Mouse (Mus musculus) NIH3T3 (cell line): Measurements from ENCODE around the gene Chst14.

Source experiments
- DNase-seq: peaks from one replicate; pipeline ENCODE4 v3.0.0-alpha.2; 2012; ENCODE audit warnings: low read depth

Gene Chst14

GRCm38 (mm10) chr2:118926361-118926997 lies at the start of gene Chst14:
TSS of gene Chst14 (plus strand) at chr2:118926496.
- peak; percentile 90 for DNase-seq

GRCm38 (mm10) chr2:118881019-118881418 lies 45.3 kb upstream of the Chst14 start:
- DNase-seq: no peak

GRCm38 (mm10) chr2:118881956-118882355 lies 44.3 kb upstream of the Chst14 start:
- DNase-seq: no peak

- DNase-seq: peak; percentile 91
Measured at GRCm38 (mm10) chr2:118882840-118883679, 43.2 kb upstream of the Chst14 start.

GRCm38 (mm10) chr2:118887440-118887839 lies 38.9 kb upstream of the Chst14 start:
- no peak for DNase-seq

GRCm38 (mm10) chr2:118887845-118888548 lies 38.3 kb upstream of the Chst14 start:
- peak; percentile 18 for DNase-seq

GRCm38 (mm10) chr2:118891173-118891572 lies 35.1 kb upstream of the Chst14 start:
- no peak for DNase-seq

GRCm38 (mm10) chr2:118895990-118896913 lies 30.0 kb upstream of the Chst14 start:
- no peak for DNase-seq

- DNase-seq: no peak
Measured at GRCm38 (mm10) chr2:118896914-118897291, 29.4 kb upstream of the Chst14 start.

- no peak for DNase-seq
Measured at GRCm38 (mm10) chr2:118897392-118897791, 28.9 kb upstream of the Chst14 start.

- no peak for DNase-seq
Measured at GRCm38 (mm10) chr2:118897808-118898207, 28.5 kb upstream of the Chst14 start.

GRCm38 (mm10) chr2:118898771-118899170 lies 27.5 kb upstream of the Chst14 start:
- DNase-seq: no peak

- no peak for DNase-seq
Measured at GRCm38 (mm10) chr2:118899306-118899705, 27.0 kb upstream of the Chst14 start.

- DNase-seq: peak; percentile 52
Measured at GRCm38 (mm10) chr2:118899981-118900825, 26.1 kb upstream of the Chst14 start, which contains the start of gene Bahd1. TSS of gene Bahd1 (plus strand) at chr2:118900377.

GRCm38 (mm10) chr2:118900826-118901140 lies 25.5 kb upstream of the Chst14 start:
- DNase-seq: no peak

GRCm38 (mm10) chr2:118901175-118902031 lies 24.9 kb upstream of the Chst14 start:
- peak; percentile 97 for DNase-seq

- peak; percentile 66 for DNase-seq
Measured at GRCm38 (mm10) chr2:118902051-118903025, 24.0 kb upstream of the Chst14 start.

GRCm38 (mm10) chr2:118903333-118903741 lies 23.0 kb upstream of the Chst14 start:
- no peak for DNase-seq
